Comparison of ENCODE assay signal across 9 mouse cellular contexts in the genomic region with DNA sequence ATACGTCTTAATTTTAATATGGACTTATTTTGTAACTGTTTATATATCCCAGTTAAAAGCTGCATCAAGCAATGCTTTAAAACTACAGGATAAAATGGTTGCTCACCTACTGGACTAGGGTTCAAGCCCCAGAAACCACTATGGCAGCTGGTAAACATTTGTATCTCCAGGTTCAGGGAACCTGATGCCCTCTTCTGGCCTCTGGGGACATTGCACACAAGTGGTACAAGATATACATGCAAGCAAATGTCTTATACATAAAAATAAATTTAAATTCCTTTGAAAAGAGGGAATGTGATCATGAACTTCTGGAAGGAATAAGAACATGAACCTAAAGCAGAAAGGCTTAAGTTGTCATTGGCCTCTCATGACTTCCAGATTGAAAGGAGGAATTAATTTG.
DNase-seq lines count a peak whose midpoint lies in the region; ATAC-seq and TF ChIP-seq lines count a peak whose summit lies in the region.
"Had no signal": no experiment of that assay in that cellular context is flagged by ENCODE, and none has a peak within 500 bp of the region (broad histone marks: within the 10 kb centered on the region; RNA-seq: fewer than 3 reads in every experiment).

No protein-coding gene starts in this region.

- WGBS in forebrain, postnatal 0 days = 78% methylated on average over 1 of the region's 1 CpGs
- 64% methylated on average over 1 of the region's 1 CpGs for WGBS in forebrain, embryonic 11.5 days
- WGBS in midbrain, embryonic 10.5 days = 74% methylated on average over 1 of the region's 1 CpGs
- 87% methylated on average over 1 of the region's 1 CpGs for WGBS in midbrain, embryonic 15.5 days

- no peaks in the 10 kb centered on the region for H3K36me3 ChIP-seq in forebrain, postnatal 0 days (ENCODE audit: insufficient read depth)
- H3K36me3 ChIP-seq in forebrain, embryonic 11.5 days (ENCODE audit: control insufficient read depth, insufficient read depth, low read length) = no peaks in the 10 kb centered on the region
- no peaks in the 10 kb centered on the region for H3K36me3 ChIP-seq in midbrain, embryonic 10.5 days
- H3K36me3 ChIP-seq in midbrain, embryonic 15.5 days (replicated peaks) = no peaks in the 10 kb centered on the region
- no peaks in the 10 kb centered on the region for H3K36me3 ChIP-seq in splenic B cell, adult 2 months (ENCODE audit: control insufficient read depth, insufficient read depth, low read length, poor library complexity, severe bottlenecking)
- H3K36me3 ChIP-seq: lung, embryonic 15.5 days had no signal

- no peaks in the 10 kb centered on the region for H3K9me3 ChIP-seq in forebrain, postnatal 0 days (ENCODE audit: low read length)
- H3K9me3 ChIP-seq in forebrain, embryonic 11.5 days (ENCODE audit: control insufficient read depth, low read length) = no peaks in the 10 kb centered on the region
- no peaks in the 10 kb centered on the region for H3K9me3 ChIP-seq in midbrain, embryonic 10.5 days (replicated peaks)
- no peaks in the 10 kb centered on the region for H3K9me3 ChIP-seq in midbrain, embryonic 15.5 days
- H3K9me3 ChIP-seq: lung, embryonic 15.5 days had no signal

- no peak overlapping the region for H3K9ac ChIP-seq in forebrain, postnatal 0 days
- H3K9ac ChIP-seq in forebrain, embryonic 11.5 days (ENCODE audit: low read length) = no peak overlapping the region
- H3K9ac ChIP-seq in midbrain, embryonic 15.5 days = no peak overlapping the region
- H3K9ac ChIP-seq: lung, embryonic 15.5 days had no signal

- peak; percentile 9 for DNase-seq in forebrain, postnatal 0 days
- no peak for DNase-seq in forebrain, embryonic 11.5 days (ENCODE audit: low spot score)
- peak; percentile 18 for DNase-seq in midbrain, embryonic 10.5 days (ENCODE audit: low spot score)
- peak; percentile 2 for DNase-seq in c-Kit-positive CD71-positive TER-119-negative erythroid progenitor cells, embryonic 14.5 days (ENCODE audit: low read depth)
- peak; percentile 1 for DNase-seq in splenic B cell, adult 2 months (ENCODE audit: low read depth, low spot score)
- DNase-seq in urinary bladder, postnatal 14 days (ENCODE audit: low spot score) = no peak
- DNase-seq in urinary bladder, postnatal 4 days (ENCODE audit: low spot score in 2 of 2) = no peak

- H3K4me3 ChIP-seq in forebrain, postnatal 0 days (ENCODE audit: low read depth, low read length) = no peak overlapping the region
- H3K4me3 ChIP-seq in forebrain, embryonic 11.5 days (ENCODE audit: low read depth, low read length) = no peak overlapping the region
- no peak overlapping the region for H3K4me3 ChIP-seq in midbrain, embryonic 10.5 days
- H3K4me3 ChIP-seq in midbrain, embryonic 15.5 days = no peak overlapping the region
- H3K4me3 ChIP-seq: lung, embryonic 15.5 days had no signal

- H3K4me1 ChIP-seq in forebrain, postnatal 0 days (ENCODE audit: insufficient read depth) = no peaks in the 10 kb centered on the region
- H3K4me1 ChIP-seq in forebrain, embryonic 11.5 days (replicated peaks; ENCODE audit: control insufficient read depth, insufficient read depth, low read length) = no peaks in the 10 kb centered on the region
- no peaks in the 10 kb centered on the region for H3K4me1 ChIP-seq in midbrain, embryonic 10.5 days
- no peaks in the 10 kb centered on the region for H3K4me1 ChIP-seq in midbrain, embryonic 15.5 days
- H3K4me1 ChIP-seq: lung, embryonic 15.5 days had no signal

- no peak for ATAC-seq in forebrain, postnatal 0 days
- ATAC-seq in forebrain, embryonic 11.5 days (replicated peaks; ENCODE audit: low FRiP score) = no peak
- no peak for ATAC-seq in midbrain, embryonic 15.5 days (replicated peaks)

- TF ChIP-seq CTCF in forebrain, postnatal 0 days (IDR thresholded peaks at IDR 0.05; ENCODE audit: low read depth) = peak; percentile 49

- no peak overlapping the region for H3K27ac ChIP-seq in forebrain, postnatal 0 days (ENCODE audit: low read depth, low read length)
- no peak overlapping the region for H3K27ac ChIP-seq in forebrain, embryonic 11.5 days (ENCODE audit: low read depth, low read length)
- H3K27ac ChIP-seq in midbrain, embryonic 10.5 days (replicated peaks) = no peak overlapping the region
- no peak overlapping the region for H3K27ac ChIP-seq in midbrain, embryonic 15.5 days
- H3K27ac ChIP-seq: lung, embryonic 15.5 days had no signal

- no peak overlapping the region for H3K4me2 ChIP-seq in forebrain, postnatal 0 days (ENCODE audit: low read depth)
- no peak overlapping the region for H3K4me2 ChIP-seq in forebrain, embryonic 11.5 days (ENCODE audit: low read depth, low read length, severe bottlenecking)
- no peak overlapping the region for H3K4me2 ChIP-seq in midbrain, embryonic 15.5 days
- H3K4me2 ChIP-seq: lung, embryonic 15.5 days had no signal

- H3K27me3 ChIP-seq in forebrain, postnatal 0 days (ENCODE audit: insufficient read depth, low read length) = no peaks in the 10 kb centered on the region
- H3K27me3 ChIP-seq in forebrain, embryonic 11.5 days (ENCODE audit: control insufficient read depth, insufficient read depth, low read length) = no peaks in the 10 kb centered on the region
- no peaks in the 10 kb centered on the region for H3K27me3 ChIP-seq in midbrain, embryonic 10.5 days (ENCODE audit: low read depth, poor library complexity, severe bottlenecking)
- no peaks in the 10 kb centered on the region for H3K27me3 ChIP-seq in midbrain, embryonic 15.5 days (replicated peaks)
- no peaks in the 10 kb centered on the region for H3K27me3 ChIP-seq in splenic B cell, adult 2 months (ENCODE audit: control insufficient read depth, insufficient read depth, low read length, poor library complexity, severe bottlenecking)
- H3K27me3 ChIP-seq: lung, embryonic 15.5 days had no signal

Comparison
In these comparisons a context has a peak if more than half of its experiments do, and no peak if none do; other contexts are left out.
1. DNase-seq: peak in forebrain, postnatal 0 days (single experiment), midbrain, embryonic 10.5 days (single experiment), c-Kit-positive CD71-positive TER-119-negative erythroid progenitor cells, embryonic 14.5 days (single experiment) and splenic B cell, adult 2 months (single experiment); none in forebrain, embryonic 11.5 days (single experiment), urinary bladder, postnatal 14 days (single experiment) and urinary bladder, postnatal 4 days (0 of 2).